In genomic region chr6:29735689-29736451, GRCm38 (mm10) we compare ENCODE assay signal across 8 mouse cellular contexts. TPM values are rescaled to one million over a fixed set of nuclear protein-coding genes. Genes with fewer than 3 reads are reported as not detected.
DNase-seq lines count a peak whose midpoint lies in the region; ATAC-seq and TF ChIP-seq lines count a peak whose summit lies in the region.

No protein-coding gene starts in this region.

- H3K4me2 ChIP-seq in forebrain, embryonic 16.5 days (ENCODE audit: low read length): peak overlapping the region; percentile 93
- H3K4me2 ChIP-seq in hindbrain, embryonic 11.5 days (replicated peaks; ENCODE audit: low read depth, low read length): peak overlapping the region; percentile 72
- peak overlapping the region; percentile 89 for H3K4me2 ChIP-seq in limb, embryonic 14.5 days (replicated peaks; ENCODE audit: low read depth, low read length, severe bottlenecking)
- H3K4me2 ChIP-seq in midbrain, embryonic 13.5 days (replicated peaks): peak overlapping the region; percentile 89

- peak overlapping the region; percentile 77 for H3K4me3 ChIP-seq in forebrain, embryonic 16.5 days (replicated peaks; ENCODE audit: low read length)
- H3K4me3 ChIP-seq in hindbrain, embryonic 11.5 days (ENCODE audit: low read depth, low read length): peak overlapping the region; percentile 72
- peak overlapping the region; percentile 91 for H3K4me3 ChIP-seq in limb, embryonic 14.5 days (replicated peaks; ENCODE audit: low read length)
- peak overlapping the region; percentile 87 for H3K4me3 ChIP-seq in midbrain, embryonic 13.5 days (replicated peaks)

- H3K4me1 ChIP-seq in forebrain, embryonic 16.5 days (replicated peaks; ENCODE audit: control insufficient read depth, insufficient read depth, low read length): peaks cover 18% of the 10 kb centered on the region
- no peaks in the 10 kb centered on the region for H3K4me1 ChIP-seq in hindbrain, embryonic 11.5 days (replicated peaks; ENCODE audit: control insufficient read depth, insufficient read depth, low read length)
- H3K4me1 ChIP-seq in limb, embryonic 14.5 days (ENCODE audit: control insufficient read depth, insufficient read depth, low read length): peaks cover 19% of the 10 kb centered on the region
- peaks cover 29% of the 10 kb centered on the region for H3K4me1 ChIP-seq in midbrain, embryonic 13.5 days (replicated peaks)

- no peaks in the 10 kb centered on the region for H3K27me3 ChIP-seq in forebrain, embryonic 16.5 days (replicated peaks; ENCODE audit: control insufficient read depth, insufficient read depth, low read length)
- no peaks in the 10 kb centered on the region for H3K27me3 ChIP-seq in hindbrain, embryonic 11.5 days (ENCODE audit: control insufficient read depth, insufficient read depth, low read length)
- no peaks in the 10 kb centered on the region for H3K27me3 ChIP-seq in limb, embryonic 14.5 days (ENCODE audit: control insufficient read depth, insufficient read depth, low read length)
- no peaks in the 10 kb centered on the region for H3K27me3 ChIP-seq in midbrain, embryonic 13.5 days

- peak overlapping the region; percentile 75 for H3K27ac ChIP-seq in forebrain, embryonic 16.5 days (ENCODE audit: low read length)
- H3K27ac ChIP-seq in hindbrain, embryonic 11.5 days (ENCODE audit: low read depth, low read length): peak overlapping the region; percentile 82
- peak overlapping the region; percentile 100 for H3K27ac ChIP-seq in limb, embryonic 14.5 days (replicated peaks; ENCODE audit: low read depth, low read length)
- peak overlapping the region; percentile 87 for H3K27ac ChIP-seq in midbrain, embryonic 13.5 days

- no peaks in the 10 kb centered on the region for H3K36me3 ChIP-seq in forebrain, embryonic 16.5 days (ENCODE audit: control insufficient read depth, insufficient read depth)
- no peaks in the 10 kb centered on the region for H3K36me3 ChIP-seq in hindbrain, embryonic 11.5 days (ENCODE audit: control insufficient read depth, insufficient read depth, low read length)
- H3K36me3 ChIP-seq in limb, embryonic 14.5 days (ENCODE audit: control insufficient read depth, insufficient read depth, low read length): peaks cover 10% of the 10 kb centered on the region
- H3K36me3 ChIP-seq in midbrain, embryonic 13.5 days: peaks cover 6% of the 10 kb centered on the region; the same call in 1 of the 2 replicates

- ATAC-seq in forebrain, embryonic 16.5 days: peak; percentile 79
- ATAC-seq in hindbrain, embryonic 11.5 days (ENCODE audit: low FRiP score): peak; percentile 88
- ATAC-seq in limb, embryonic 14.5 days (ENCODE audit: low FRiP score, low read depth): peak; percentile 62
- ATAC-seq in midbrain, embryonic 13.5 days: peak; percentile 91

- no peaks in the 10 kb centered on the region for H3K9me3 ChIP-seq in forebrain, embryonic 16.5 days (ENCODE audit: control insufficient read depth, low read length)
- H3K9me3 ChIP-seq in hindbrain, embryonic 11.5 days (ENCODE audit: control insufficient read depth, low read length): no peaks in the 10 kb centered on the region
- H3K9me3 ChIP-seq in limb, embryonic 14.5 days (ENCODE audit: control insufficient read depth, low read length): no peaks in the 10 kb centered on the region
- no peaks in the 10 kb centered on the region for H3K9me3 ChIP-seq in midbrain, embryonic 13.5 days

- peak; percentile 29 to 48 for DNase-seq in cerebellum, adult 18-20 months
- DNase-seq in cerebellum, adult 9-10 months: no peak
- DNase-seq in adrenal gland, postnatal 4 days (ENCODE audit: low spot score in 2 of 2): peak; percentile 39 to 42
- DNase-seq in hindbrain, embryonic 11.5 days (ENCODE audit: low spot score): peak; percentile 80
- DNase-seq in limb, embryonic 14.5 days (ENCODE audit: low spot score): peak; percentile 53
- peak; percentile 26 to 34 for DNase-seq in thymus, postnatal 10 days (ENCODE audit: low spot score in 2 of 2)

- under 1% methylated on average over 75 of the region's 75 CpGs for WGBS in forebrain, embryonic 16.5 days
- under 1% methylated on average over 72 of the region's 75 CpGs for WGBS in hindbrain, embryonic 11.5 days
- 1% methylated on average over 59 of the region's 75 CpGs for WGBS in limb, embryonic 14.5 days
- under 1% methylated on average over 72 of the region's 75 CpGs for WGBS in midbrain, embryonic 13.5 days

- TF ChIP-seq POLR2A in limb, embryonic 14.5 days (IDR thresholded peaks at IDR 0.05; ENCODE audit: borderline replicate concordance, extremely low read depth, insufficient read depth, insufficient read length): 0 out of 2 replicates have a peak, but pooled peaks have one; percentile 8

- H3K9ac ChIP-seq in forebrain, embryonic 16.5 days (replicated peaks; ENCODE audit: low read depth, low read length): peak overlapping the region; percentile 93
- H3K9ac ChIP-seq in hindbrain, embryonic 11.5 days (ENCODE audit: low read depth, low read length): peak overlapping the region; percentile 91
- peak overlapping the region; percentile 99 for H3K9ac ChIP-seq in limb, embryonic 14.5 days (ENCODE audit: low read depth, low read length, severe bottlenecking)
- H3K9ac ChIP-seq in midbrain, embryonic 13.5 days (replicated peaks): peak overlapping the region; percentile 90

RNA-seq across cellular contexts. Expression of gene Smo, which starts 0.6 kb away (rescaled TPM):
- total RNA-seq in adrenal gland, postnatal 4 days (2021): 10 to 100 TPM; 88.5 to 94.3 TPM
- 11.5 and 11.7 TPM in 2 replicates for polyA plus RNA-seq in forebrain, embryonic 16.5 days (2015; fragmentation: Nextera tagmentation; extraction: Ambion mirVana)
- 38.6 and 39.3 TPM in 2 replicates for polyA plus RNA-seq in hindbrain, embryonic 11.5 days (2014; fragmentation: Nextera tagmentation; extraction: Ambion mirVana)
- polyA plus RNA-seq in limb, embryonic 14.5 days (2012; rRNA removed): 104 and 134 TPM in 2 replicates
- 58.1 and 68.4 TPM in 2 replicates for polyA plus RNA-seq in limb, embryonic 14.5 days (2014; fragmentation: Nextera tagmentation; extraction: Ambion mirVana)
- 14.2 and 19.2 TPM in 2 replicates for polyA plus RNA-seq in midbrain, embryonic 13.5 days (2015; fragmentation: Nextera tagmentation; extraction: Ambion mirVana)

RNA-seq across cellular contexts. Expression of gene Ahcyl2, which starts 31.9 kb away (rescaled TPM):
- 100 to 1,000 TPM in 1 of 2 experiments, 10 to 100 TPM in 1; 93.7 to 119 TPM for total RNA-seq in adrenal gland, postnatal 4 days (2021)
- polyA plus RNA-seq in forebrain, embryonic 16.5 days (2015; fragmentation: Nextera tagmentation; extraction: Ambion mirVana): 11.2 and 17.0 TPM in 2 replicates
- polyA plus RNA-seq in hindbrain, embryonic 11.5 days (2014; fragmentation: Nextera tagmentation; extraction: Ambion mirVana): 14.5 and 17.4 TPM in 2 replicates
- polyA plus RNA-seq in limb, embryonic 14.5 days (2012; rRNA removed): 20.8 and 23.3 TPM in 2 replicates
- polyA plus RNA-seq in limb, embryonic 14.5 days (2014; fragmentation: Nextera tagmentation; extraction: Ambion mirVana): 20.8 and 21.6 TPM in 2 replicates
- polyA plus RNA-seq in midbrain, embryonic 13.5 days (2015; fragmentation: Nextera tagmentation; extraction: Ambion mirVana): 12.8 and 13.1 TPM in 2 replicates

RNA-seq across cellular contexts. Expression of gene Tspan33, which starts 41.8 kb away (rescaled TPM):
- total RNA-seq in adrenal gland, postnatal 4 days (2021): 10 to 100 TPM; 10.6 to 16.4 TPM
- 4.7 and 6.1 TPM in 2 replicates for polyA plus RNA-seq in forebrain, embryonic 16.5 days (2015; fragmentation: Nextera tagmentation; extraction: Ambion mirVana)
- polyA plus RNA-seq in hindbrain, embryonic 11.5 days (2014; fragmentation: Nextera tagmentation; extraction: Ambion mirVana): 5.7 and 6.1 TPM in 2 replicates
- 4.9 and 5.0 TPM in 2 replicates for polyA plus RNA-seq in limb, embryonic 14.5 days (2012; rRNA removed)
- polyA plus RNA-seq in limb, embryonic 14.5 days (2014; fragmentation: Nextera tagmentation; extraction: Ambion mirVana): 2.7 and 2.8 TPM in 2 replicates
- 3.4 and 6.0 TPM in 2 replicates for polyA plus RNA-seq in midbrain, embryonic 13.5 days (2015; fragmentation: Nextera tagmentation; extraction: Ambion mirVana)
